Mouse (Mus musculus): ENCODE measurements around the gene Fzr1. TPM values are rescaled to one million over a fixed set of nuclear protein-coding genes. Genes with fewer than 3 reads are reported as not detected.

The Fzr1 gene
- 46.9 TPM for polyA plus RNA-seq (2017; shearing (Covaris generic))

GRCm38 (mm10) chr10:81377793-81378552 is at the start of gene Fzr1:
TSS of gene Fzr1 (minus strand) at chr10:81378516.

GRCm38 (mm10) chr10:81392781-81393185 is 14.5 kb upstream of the Fzr1 start, which contains the start of gene Smim24:
TSS of gene Smim24 (plus strand) at chr10:81393051.

GRCm38 (mm10) chr10:81388505-81389055 is 10.3 kb upstream of the Fzr1 start, which contains the start of gene Gm48552:
TSS of gene Gm48552 (plus strand) at chr10:81389005.

GRCm38 (mm10) chr10:81383802-81384604 is 5.7 kb upstream of the Fzr1 start, which contains the start of the genes Dohh and Gm48551:
TSS of gene Dohh (plus strand) at chr10:81384428.
TSS of gene Gm48551 (plus strand) at chr10:81384466.

GRCm38 (mm10) chr10:81365672-81366476 is 12.4 kb downstream of the Fzr1 start, which contains the start of gene 4930404N11Rik:
TSS of gene 4930404N11Rik (minus strand) at chr10:81365816.

GRCm38 (mm10) chr10:81356991-81357844 is 21.1 kb downstream of the Fzr1 start, which contains the start of gene Mfsd12:
TSS of gene Mfsd12 (plus strand) at chr10:81357491.

GRCm38 (mm10) chr10:81350351-81351063 is 27.8 kb downstream of the Fzr1 start, which contains the start of gene Hmg20b:
TSS of gene Hmg20b (minus strand) at chr10:81350480.

GRCm38 (mm10) chr10:81342686-81343505 is 35.4 kb downstream of the Fzr1 start, which contains the start of gene Gipc3:
TSS of gene Gipc3 (minus strand) at chr10:81343266.

GRCm38 (mm10) chr10:81328386-81328785 is 49.9 kb downstream of the Fzr1 start, which contains the start of gene Tbxa2r:
TSS of gene Tbxa2r (plus strand) at chr10:81328731.

GRCm38 (mm10) chr10:81320550-81321347 is 57.6 kb downstream of the Fzr1 start, which contains the start of gene Cactin:
TSS of gene Cactin (plus strand) at chr10:81321103.

Other genes starting within 250 kb of the Fzr1 start
- 74.9 TPM for gene Zbtb7a, start 243.3 kb downstream of the Fzr1 start, polyA plus RNA-seq (2017; shearing (Covaris generic))
- gene Pias4, start 210.6 kb downstream of the Fzr1 start, polyA plus RNA-seq (2017; shearing (Covaris generic)) = 39.4 TPM
- 872 TPM for gene Eef2, start 201.9 kb downstream of the Fzr1 start, polyA plus RNA-seq (2017; shearing (Covaris generic))
- 90.2 TPM for gene Dapk3, start 195.5 kb downstream of the Fzr1 start, polyA plus RNA-seq (2017; shearing (Covaris generic))
- 0.70 TPM for gene 4930442H23Rik, start 194.7 kb downstream of the Fzr1 start, polyA plus RNA-seq (2017; shearing (Covaris generic))
- 0.21 TPM for gene Nmrk2, start 176.5 kb downstream of the Fzr1 start, polyA plus RNA-seq (2017; shearing (Covaris generic))
- 5.9 TPM for gene Atcay, start 147.7 kb downstream of the Fzr1 start, polyA plus RNA-seq (2017; shearing (Covaris generic))
- 5.5 TPM for gene Zfr2, start 145.4 kb downstream of the Fzr1 start, polyA plus RNA-seq (2017; shearing (Covaris generic))
- 59.6 TPM for gene Matk, start 125.6 kb downstream of the Fzr1 start, polyA plus RNA-seq (2017; shearing (Covaris generic))
- 146 TPM for gene Mrpl54, start 111.6 kb downstream of the Fzr1 start, polyA plus RNA-seq (2017; shearing (Covaris generic))
- 40.4 TPM for gene Apba3, start 111.6 kb downstream of the Fzr1 start, polyA plus RNA-seq (2017; shearing (Covaris generic))
- 10.0 TPM for gene Tjp3, start 86.9 kb downstream of the Fzr1 start, polyA plus RNA-seq (2017; shearing (Covaris generic))
- 81.0 TPM for gene Pip5k1c, start 85.6 kb downstream of the Fzr1 start, polyA plus RNA-seq (2017; shearing (Covaris generic))
- 42.4 TPM for gene Cactin, start 57.4 kb downstream of the Fzr1 start, polyA plus RNA-seq (2017; shearing (Covaris generic))
- gene Tbxa2r, start 49.8 kb downstream of the Fzr1 start, polyA plus RNA-seq (2017; shearing (Covaris generic)) = 14.6 TPM
- gene Gipc3, start 35.2 kb downstream of the Fzr1 start, polyA plus RNA-seq (2017; shearing (Covaris generic)) = not detected
- gene Hmg20b, start 28.0 kb downstream of the Fzr1 start, polyA plus RNA-seq (2017; shearing (Covaris generic)) = 27.3 TPM
- 3.1 TPM for gene Mfsd12, start 21.0 kb downstream of the Fzr1 start, polyA plus RNA-seq (2017; shearing (Covaris generic))
- not detected for gene 4930404N11Rik, start 12.7 kb downstream of the Fzr1 start, polyA plus RNA-seq (2017; shearing (Covaris generic))
- 41.2 TPM for gene Dohh, start 5.9 kb upstream of the Fzr1 start, polyA plus RNA-seq (2017; shearing (Covaris generic))
- 1.6 TPM for gene Gm48551, start 6.0 kb upstream of the Fzr1 start, polyA plus RNA-seq (2017; shearing (Covaris generic))
- gene Gm48552, start 10.5 kb upstream of the Fzr1 start, polyA plus RNA-seq (2017; shearing (Covaris generic)) = 1.6 TPM
- 1.1 TPM for gene Smim24, start 14.5 kb upstream of the Fzr1 start, polyA plus RNA-seq (2017; shearing (Covaris generic))
- 17.9 TPM for gene Nfic, start 77.1 kb upstream of the Fzr1 start, polyA plus RNA-seq (2017; shearing (Covaris generic))
- not detected for gene Celf5, start 104.2 kb upstream of the Fzr1 start, polyA plus RNA-seq (2017; shearing (Covaris generic))
- 104 TPM for gene Ncln, start 117.9 kb upstream of the Fzr1 start, polyA plus RNA-seq (2017; shearing (Covaris generic))
- 64.0 TPM for gene S1pr4, start 121.6 kb upstream of the Fzr1 start, polyA plus RNA-seq (2017; shearing (Covaris generic))
- 89.2 TPM for gene Gna15, start 145.7 kb upstream of the Fzr1 start, polyA plus RNA-seq (2017; shearing (Covaris generic))
- 9.8 TPM for gene Gna11, start 166.7 kb upstream of the Fzr1 start, polyA plus RNA-seq (2017; shearing (Covaris generic))
- gene Aes, start 181.0 kb upstream of the Fzr1 start, polyA plus RNA-seq (2017; shearing (Covaris generic)) = 893 TPM
- 1.2 TPM for gene Tle2, start 196.0 kb upstream of the Fzr1 start, polyA plus RNA-seq (2017; shearing (Covaris generic))
- 1.5 TPM for gene Tle6, start 222.6 kb upstream of the Fzr1 start, polyA plus RNA-seq (2017; shearing (Covaris generic))
- 2.0 TPM for gene BC025920, start 227.8 kb upstream of the Fzr1 start, polyA plus RNA-seq (2017; shearing (Covaris generic))
- gene Sirt6, start 249.3 kb upstream of the Fzr1 start, polyA plus RNA-seq (2017; shearing (Covaris generic)) = 7.3 TPM